Mouse (Mus musculus) splenic B cell, adult 2 months (primary cell): ENCODE data around the gene Fntb.

ENCODE experiments used
- DNase-seq: peaks from one replicate; pipeline ENCODE4 v3.0.0-alpha.2; 2011; ENCODE audit warnings: low read depth, low spot score
- H3K27me3 ChIP-seq: 2 replicates; pipeline ENCODE4 v1.6.1; 2012; ENCODE audit warnings: mild to moderate bottlenecking, low read length, moderate library complexity, mixed read lengths; ENCODE audit not compliant: control insufficient read depth, poor library complexity, insufficient read depth, severe bottlenecking
- H3K36me3 ChIP-seq: 2 replicates; pipeline ENCODE4 v1.6.1; 2012; ENCODE audit warnings: mild to moderate bottlenecking, low read length, moderate library complexity, mixed read lengths; ENCODE audit not compliant: control insufficient read depth, poor library complexity, insufficient read depth, severe bottlenecking

Gene Fntb

DNA sequence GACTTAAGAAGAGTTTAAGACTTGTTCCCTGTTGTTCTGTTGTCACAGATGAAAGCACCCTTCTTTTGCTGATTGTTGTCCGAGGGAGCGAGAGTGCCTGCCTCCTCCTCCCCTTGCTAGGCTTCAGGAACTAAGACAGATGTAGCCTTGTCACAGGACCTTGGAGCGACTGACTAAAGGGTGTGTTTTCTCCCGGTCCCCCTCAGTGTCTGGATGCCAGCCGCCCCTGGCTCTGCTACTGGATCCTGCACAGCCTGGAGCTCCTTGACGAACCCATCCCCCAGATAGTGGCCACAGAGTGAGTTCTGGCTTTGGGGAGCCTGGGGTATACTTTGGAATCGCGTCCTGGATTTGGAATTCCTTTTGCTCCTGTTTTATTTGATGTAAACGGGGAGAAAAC lies 109.4 kb downstream of the Fntb start:
- no peaks in the 10 kb centered on the region for H3K27me3 ChIP-seq
- no peak for DNase-seq
- H3K36me3 ChIP-seq, result no peaks in the 10 kb centered on the region

DNA sequence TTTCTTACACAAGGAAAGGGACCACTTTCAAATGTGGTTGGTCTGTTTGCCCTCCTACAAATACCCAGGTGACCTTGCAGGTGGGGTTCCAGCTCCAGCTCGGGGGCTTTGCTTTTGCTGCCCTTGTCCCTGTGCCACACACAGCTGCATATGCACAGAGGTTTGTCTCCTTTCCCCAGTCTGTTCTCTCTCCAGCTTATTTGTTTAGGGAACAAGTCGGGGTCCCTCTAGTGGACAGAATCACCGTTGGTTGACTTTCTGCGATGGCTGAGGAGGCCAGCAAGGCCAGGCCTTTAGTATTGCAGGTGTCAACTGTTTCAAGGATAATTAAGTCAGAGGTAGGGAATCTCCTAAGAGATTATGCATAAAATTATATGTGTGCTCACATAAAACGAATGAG lies 113.9 kb downstream of the Fntb start:
- H3K27me3 ChIP-seq, result no peaks in the 10 kb centered on the region
- H3K36me3 ChIP-seq, result no peaks in the 10 kb centered on the region
- peak; percentile 51 for DNase-seq

DNA sequence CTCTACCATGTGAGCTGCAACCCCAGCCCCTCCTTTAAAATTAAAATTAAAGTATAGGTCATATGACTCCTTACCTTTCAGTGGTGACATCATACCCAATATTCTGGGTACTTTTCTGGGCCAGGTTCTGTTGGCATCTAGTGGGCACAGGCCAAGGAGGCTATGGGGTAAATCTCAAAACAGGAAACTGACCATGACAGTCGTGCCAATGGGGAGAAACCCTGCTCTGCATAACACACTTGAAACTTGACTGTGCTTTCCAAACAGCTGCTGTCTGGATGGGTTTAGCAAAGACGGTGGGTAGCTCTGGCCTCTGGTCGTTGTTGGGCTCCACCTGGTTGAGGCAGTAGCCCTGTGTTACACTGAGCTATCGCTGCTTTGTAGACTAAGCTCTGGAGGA lies 114.7 kb downstream of the Fntb start:
- DNase-seq, result no peak
- Histone ChIP-seq H3K27me3 (no peaks in the 10 kb centered on the region), H3K36me3 (no peaks in the 10 kb centered on the region)

DNA sequence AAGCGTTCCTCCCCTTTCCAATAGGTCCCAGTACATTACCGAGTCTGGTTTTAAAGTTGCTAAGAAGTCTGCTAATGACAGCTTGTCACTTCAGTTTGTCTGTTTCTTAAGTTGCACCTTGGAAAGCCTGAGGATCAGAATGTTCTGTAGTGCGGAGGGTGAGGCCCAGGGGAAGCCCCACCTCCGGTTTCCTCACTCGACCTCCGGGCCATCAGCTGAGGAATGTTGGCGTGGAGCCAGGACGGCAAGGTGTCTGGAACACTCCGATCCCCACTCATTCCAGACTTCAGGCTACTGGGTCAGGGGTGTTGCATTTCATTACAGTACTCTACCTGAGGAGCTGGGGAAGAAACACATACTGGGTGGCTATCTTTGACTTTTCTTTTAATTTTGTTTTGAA lies 118.4 kb downstream of the Fntb start:
- DNase-seq, result no peak
- no peaks in the 10 kb centered on the region; the same call in 1 of the 2 replicates for H3K36me3 ChIP-seq
- no peaks in the 10 kb centered on the region for H3K27me3 ChIP-seq

DNA sequence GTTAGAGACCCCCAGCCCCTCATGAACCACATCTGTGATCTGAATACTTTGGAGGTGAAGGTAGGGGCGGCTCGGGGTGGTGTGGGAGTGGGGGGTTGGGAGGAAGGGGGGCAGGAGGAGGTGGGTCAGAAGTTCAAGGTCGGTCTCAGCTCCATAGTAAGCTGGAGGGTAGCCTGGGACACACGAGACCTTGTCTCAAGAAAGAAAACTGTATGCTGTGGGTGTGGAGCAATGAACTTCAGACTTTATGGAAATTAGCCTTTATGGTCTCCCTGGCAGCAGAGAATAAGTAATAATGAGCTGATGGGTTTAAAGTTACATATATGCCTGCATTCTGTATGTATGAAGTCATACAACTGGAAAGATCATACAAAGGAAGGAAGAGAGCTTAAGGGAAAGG lies 119.7 kb downstream of the Fntb start:
- no peaks in the 10 kb centered on the region for H3K27me3 ChIP-seq
- no peaks in the 10 kb centered on the region; the same call in 1 of the 2 replicates for H3K36me3 ChIP-seq
- DNase-seq, result no peak

DNA sequence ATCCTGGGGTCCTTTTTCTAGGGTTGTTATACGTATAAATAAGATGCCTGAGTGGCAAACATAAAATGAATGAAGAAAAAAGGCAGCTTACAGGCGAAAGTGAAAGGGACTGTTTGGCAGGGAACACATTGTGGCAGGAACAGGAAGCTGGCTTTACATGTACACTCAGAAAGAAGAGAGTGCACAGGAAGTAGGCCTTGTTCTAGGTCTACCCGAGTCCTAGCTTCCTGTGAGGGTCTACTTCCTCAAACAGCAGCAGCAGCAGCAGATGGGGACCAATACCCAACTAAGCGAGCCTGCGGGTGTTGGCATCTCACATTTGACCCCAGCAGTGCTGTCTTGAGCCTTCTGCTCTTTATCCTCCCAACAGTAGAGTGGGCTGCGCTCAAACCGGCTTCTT lies 121.4 kb downstream of the Fntb start:
- H3K27me3 ChIP-seq, result no peaks in the 10 kb centered on the region
- DNase-seq, result peak; percentile 67

DNA sequence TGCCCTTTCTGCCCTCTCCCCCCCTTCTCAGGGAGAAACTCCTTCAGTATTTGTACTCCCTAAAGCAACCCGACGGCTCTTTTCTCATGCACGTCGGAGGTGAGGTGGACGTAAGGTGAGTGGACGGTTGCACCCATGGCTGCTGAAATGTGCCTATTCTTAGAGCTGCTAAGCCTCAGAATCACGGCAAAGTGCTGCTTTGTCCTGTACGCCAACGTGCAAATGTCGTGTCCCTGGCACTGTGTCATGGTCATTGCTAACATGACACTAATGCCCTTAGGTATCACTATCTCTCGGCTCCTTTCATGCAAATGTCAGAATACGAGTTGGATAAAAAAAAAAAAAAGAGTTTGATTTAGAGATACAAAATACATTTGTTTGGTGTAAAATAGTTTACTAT lies 122.6 kb downstream of the Fntb start:
- DNase-seq, result no peak
- H3K27me3 ChIP-seq, result no peaks in the 10 kb centered on the region
- H3K36me3 ChIP-seq, result no peaks in the 10 kb centered on the region; the same call in 1 of the 2 replicates

More for the DNA sequence above, 121.4 kb downstream of the Fntb start:
- no peaks in the 10 kb centered on the region; the same call in 1 of the 2 replicates for H3K36me3 ChIP-seq

DNA sequence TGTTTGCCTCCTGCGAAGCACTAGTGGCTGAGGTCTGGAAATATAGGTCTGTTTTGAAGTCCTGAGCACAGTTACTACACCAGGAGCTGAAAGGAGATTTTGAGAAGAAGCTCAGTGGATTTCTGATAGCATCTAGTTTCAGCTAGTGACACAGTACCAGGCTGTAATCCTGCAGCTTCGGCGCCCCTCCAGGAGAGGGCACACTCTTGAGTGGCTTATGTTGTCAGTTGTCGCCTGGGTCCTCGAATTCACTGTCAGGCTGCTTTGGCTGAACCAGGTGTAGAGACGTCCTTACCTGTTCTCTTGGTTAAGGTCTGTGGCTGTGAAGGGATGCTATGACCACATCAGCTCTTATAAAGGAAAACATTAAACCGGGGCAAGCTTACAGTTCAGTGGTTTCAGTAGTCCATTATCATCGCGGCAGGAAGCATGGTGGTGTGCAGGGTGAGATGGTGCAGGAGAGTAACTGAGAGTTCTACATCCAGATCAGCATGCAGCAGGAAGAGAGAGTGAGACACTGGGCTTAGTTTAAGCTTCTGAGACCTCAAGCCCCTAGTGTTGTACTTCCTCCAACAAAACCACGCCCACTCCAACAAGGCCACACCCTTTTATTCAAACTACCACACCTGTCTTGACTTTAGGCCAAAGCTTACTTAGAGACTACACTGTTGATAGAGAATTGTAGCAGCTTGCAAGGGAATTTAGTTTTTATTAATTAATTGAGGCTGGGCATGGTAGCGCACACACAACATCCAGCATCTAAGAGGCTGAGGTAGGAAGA lies 124.2 kb downstream of the Fntb start:
- no peaks in the 10 kb centered on the region; the same call in 1 of the 2 replicates for H3K36me3 ChIP-seq
- H3K27me3 ChIP-seq, result no peaks in the 10 kb centered on the region
- peak; percentile 8 for DNase-seq

DNA sequence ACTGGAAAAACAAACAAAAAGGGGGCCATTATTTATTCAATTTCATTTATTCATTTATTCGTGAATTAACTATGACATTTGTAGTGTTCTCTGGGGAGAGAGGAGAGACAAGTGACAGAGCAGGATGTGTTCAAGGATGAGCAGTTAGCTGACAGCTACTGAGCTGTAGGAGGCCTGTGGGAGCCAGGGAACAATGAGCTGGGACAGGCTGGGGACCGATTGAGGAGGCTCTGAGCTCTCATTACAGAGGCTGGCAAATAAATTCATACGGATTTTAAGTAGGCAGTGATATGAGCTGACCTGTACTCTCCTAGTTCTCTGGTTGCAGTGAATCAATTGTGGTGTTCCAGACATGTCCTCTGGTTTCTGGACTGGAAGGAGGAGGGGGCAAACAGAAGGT lies 125.8 kb downstream of the Fntb start:
- DNase-seq, result no peak
- Histone ChIP-seq H3K27me3 (no peaks in the 10 kb centered on the region), H3K36me3 (no peaks in the 10 kb centered on the region; the same call in 1 of the 2 replicates)

DNA sequence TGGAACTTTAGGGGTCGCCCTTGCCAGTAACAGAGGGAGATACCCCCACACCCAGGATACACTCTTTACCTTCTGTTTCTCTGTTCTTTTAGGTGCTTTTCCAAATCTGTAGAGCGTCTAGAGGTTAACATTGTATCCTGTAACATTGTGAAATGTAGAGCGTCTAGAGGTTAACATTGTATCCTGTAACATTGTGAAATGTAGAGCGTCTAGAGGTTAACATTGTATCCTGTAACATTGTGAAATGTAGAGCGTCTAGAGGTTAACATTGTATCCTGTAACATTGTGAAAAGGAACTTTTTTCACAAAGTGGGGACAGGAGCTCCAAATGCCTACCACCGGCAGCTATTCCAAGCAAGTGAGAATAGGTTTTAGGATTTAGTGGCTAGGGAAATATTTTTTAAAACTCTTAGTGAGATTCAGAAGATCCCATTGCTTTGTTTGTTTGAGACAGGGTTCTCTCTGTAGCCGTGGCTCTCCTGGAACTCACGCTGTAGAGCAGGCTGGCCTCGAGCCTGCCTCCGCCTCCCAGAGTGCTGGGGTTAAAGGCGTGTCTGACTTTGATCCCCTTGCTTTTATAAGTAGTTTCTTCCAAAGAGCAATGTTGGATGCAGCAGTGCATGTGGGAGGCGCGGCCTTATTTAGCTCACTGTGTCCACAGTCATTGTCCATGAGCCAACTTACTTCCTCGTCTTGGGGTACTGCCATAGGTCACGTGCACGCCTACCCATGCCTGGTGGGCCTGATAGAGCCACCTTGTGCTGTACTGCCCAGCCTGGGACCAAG lies 127.7 kb downstream of the Fntb start:
- H3K36me3 ChIP-seq, result no peaks in the 10 kb centered on the region
- H3K27me3 ChIP-seq, result no peaks in the 10 kb centered on the region
- DNase-seq, result no peak

DNA sequence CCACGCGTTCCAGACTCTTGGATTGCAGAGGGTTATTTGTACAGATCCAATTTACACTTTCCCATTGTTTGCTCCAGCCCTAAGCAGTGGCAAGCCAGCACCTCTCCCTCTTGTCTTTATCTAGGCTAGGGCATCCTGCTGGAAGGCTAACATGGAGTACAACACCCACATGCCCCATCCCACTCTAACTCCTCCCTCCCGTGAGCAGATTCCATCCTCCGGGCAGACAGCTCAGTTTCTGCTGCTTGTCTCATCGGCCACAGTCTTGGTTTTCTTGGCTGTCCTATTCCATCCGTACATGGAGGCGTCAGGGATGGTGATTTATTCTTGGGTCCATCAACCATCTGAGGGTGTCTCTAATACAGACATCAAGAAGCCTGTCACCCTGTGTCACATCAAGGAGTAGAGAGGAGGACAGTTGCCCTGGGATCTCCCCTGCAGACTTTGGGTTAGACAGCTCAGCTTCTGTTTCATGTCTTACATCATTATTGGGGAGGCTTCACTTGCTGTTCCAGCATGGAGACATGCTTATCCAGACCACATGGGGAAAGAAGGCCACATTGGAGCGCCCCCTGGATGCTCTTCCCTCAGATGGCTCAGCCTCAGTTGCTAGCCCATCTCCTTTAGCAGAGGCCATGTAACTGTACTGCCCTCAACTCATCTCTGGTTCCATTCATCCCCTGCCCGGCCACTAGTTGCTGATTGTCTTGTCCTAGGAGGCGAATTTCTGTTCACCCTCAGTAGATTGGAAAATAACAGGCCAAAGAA lies 129.6 kb downstream of the Fntb start:
- DNase-seq, result no peak
- Histone ChIP-seq H3K27me3 (no peaks in the 10 kb centered on the region), H3K36me3 (no peaks in the 10 kb centered on the region)

DNA sequence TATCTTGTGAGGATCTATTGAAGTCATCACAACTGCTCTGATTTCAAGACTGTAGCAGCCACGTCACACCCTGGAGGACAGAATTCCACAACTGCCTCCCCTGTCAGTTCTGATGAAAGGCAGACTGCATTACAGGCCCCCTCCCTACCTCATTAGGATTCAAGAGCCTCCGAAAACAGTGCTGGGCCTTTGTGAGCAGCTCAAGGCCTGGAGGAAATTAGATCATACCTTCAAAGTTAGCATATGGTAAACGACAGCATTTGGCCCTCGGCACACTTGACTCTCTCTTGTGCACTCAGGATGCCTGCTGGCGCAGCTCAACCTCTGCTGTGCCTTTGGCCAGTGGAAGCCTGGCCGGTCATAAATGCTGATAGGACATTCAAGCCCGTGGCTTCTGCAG lies 130.4 kb downstream of the Fntb start:
- no peaks in the 10 kb centered on the region for H3K36me3 ChIP-seq
- H3K27me3 ChIP-seq, result no peaks in the 10 kb centered on the region
- no peak for DNase-seq

DNA sequence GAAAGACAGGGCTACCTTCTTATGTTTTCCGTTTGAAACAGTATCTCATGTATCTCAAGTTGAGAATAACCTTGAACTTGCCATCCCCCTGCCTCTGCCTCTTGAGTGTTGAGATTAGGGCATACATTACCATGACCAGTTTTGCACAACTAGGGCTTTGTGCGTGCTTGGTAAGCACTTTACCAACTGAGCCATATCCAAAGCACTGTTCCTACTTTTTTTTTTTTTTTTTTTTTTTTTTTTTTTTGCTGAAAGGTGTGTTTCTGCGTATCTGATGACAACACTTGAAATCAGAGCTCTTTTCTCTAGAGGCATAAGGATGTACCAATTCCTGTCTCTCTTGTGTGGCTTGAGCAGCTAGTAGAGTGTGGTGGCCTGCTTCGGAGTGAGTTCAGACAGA lies 131.2 kb downstream of the Fntb start:
- DNase-seq, result no peak
- no peaks in the 10 kb centered on the region for H3K27me3 ChIP-seq
- H3K36me3 ChIP-seq, result no peaks in the 10 kb centered on the region

DNA sequence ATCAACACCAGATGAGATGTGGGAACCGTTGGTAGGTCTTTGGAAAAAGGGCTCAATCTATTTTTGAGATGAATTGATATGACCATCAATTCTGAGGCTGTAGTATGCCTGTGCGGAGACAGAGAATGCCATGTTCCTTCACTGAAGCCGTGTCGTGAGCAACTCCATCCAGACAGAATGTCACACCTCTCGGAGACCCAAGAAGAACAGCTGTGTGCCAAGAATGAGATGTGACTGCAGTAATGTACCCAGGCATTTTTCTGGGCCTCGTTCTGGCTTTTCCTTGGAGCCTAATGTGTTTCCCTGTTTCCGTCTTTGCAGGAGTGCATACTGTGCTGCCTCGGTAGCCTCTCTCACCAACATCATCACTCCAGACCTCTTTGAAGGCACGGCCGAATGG lies 131.6 kb downstream of the Fntb start:
- no peak for DNase-seq
- Histone ChIP-seq H3K36me3 (no peaks in the 10 kb centered on the region), H3K27me3 (no peaks in the 10 kb centered on the region)

DNA sequence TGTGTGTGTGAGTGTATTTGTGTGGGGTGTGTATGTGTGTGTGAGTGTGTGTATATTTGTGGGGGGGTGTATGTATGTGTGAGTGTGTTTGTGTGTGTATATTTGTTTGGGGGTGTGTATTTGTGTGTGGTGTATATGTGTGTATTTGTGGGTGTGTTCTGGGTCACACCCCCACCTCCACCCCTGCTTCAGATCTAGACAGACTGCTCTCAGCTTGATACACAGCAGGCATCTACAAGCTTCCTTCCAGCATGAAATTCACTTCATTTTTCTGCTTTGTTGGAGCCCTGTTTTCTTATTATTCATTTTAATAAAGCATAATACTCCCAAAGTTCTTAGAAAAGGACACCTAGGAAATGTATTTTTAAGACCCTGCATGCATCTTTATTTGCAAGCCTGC lies 132.8 kb downstream of the Fntb start:
- H3K36me3 ChIP-seq, result no peaks in the 10 kb centered on the region
- H3K27me3 ChIP-seq, result no peaks in the 10 kb centered on the region
- DNase-seq, result no peak
